Mouse (Mus musculus): ENCODE data around the gene Tns1. TPM values are rescaled to one million over a fixed set of nuclear protein-coding genes. Genes with fewer than 3 reads are reported as not detected.

Tns1 gene
- polyA plus RNA-seq, 1 experiment from 2014 or later = 137 TPM

DNA sequence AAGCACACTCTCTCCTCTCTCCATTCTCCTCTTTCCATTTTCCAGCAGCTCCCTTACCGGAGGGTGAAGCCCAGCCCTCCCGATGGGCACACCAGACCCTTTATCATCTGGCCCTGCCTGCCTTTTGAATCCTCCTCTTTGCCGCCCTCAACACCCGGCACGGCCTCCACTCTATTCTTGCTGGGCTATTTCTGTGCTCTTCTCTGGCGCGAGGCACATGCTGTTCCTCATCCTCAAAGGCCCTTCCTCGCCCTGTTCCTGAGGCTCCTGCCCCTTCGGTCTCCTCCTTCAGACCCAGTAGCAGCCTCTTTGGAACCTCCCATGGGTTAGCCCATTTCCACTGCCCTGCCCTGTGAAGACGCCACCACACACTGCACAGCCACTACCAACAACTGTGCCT lies 164.5 kb downstream of the Tns1 start:
- H3K9me3 ChIP-seq (ENCODE audit: control insufficient read depth, low read length) = no peaks in the 10 kb centered on the region
- H3K4me1 ChIP-seq (replicated peaks; ENCODE audit: control insufficient read depth, insufficient read depth, low read length) = peaks cover 89% of the 10 kb centered on the region
- H3K4me2 ChIP-seq (ENCODE audit: low read depth, low read length) = peak overlapping the region; percentile 11; the same call in 1 of the 2 replicates
- no peaks in the 10 kb centered on the region for H3K27me3 ChIP-seq (ENCODE audit: control insufficient read depth, insufficient read depth, low read depth, low read length)
- peak overlapping the region; percentile 21 for H3K27ac ChIP-seq (ENCODE audit: low read length)
- WGBS = 74% methylated on average over 10 of the region's 10 CpGs
- H3K9ac ChIP-seq (ENCODE audit: low read length) = peak overlapping the region; percentile 18
- no peak for ATAC-seq (ENCODE audit: low read depth)
- H3K4me3 ChIP-seq (ENCODE audit: low read length) = no peak overlapping the region
- 0 out of 2 replicates have a peak, but pooled peaks cover 3% of the 10 kb centered on the region for H3K36me3 ChIP-seq (ENCODE audit: control insufficient read depth, insufficient read depth, low read length)

DNA sequence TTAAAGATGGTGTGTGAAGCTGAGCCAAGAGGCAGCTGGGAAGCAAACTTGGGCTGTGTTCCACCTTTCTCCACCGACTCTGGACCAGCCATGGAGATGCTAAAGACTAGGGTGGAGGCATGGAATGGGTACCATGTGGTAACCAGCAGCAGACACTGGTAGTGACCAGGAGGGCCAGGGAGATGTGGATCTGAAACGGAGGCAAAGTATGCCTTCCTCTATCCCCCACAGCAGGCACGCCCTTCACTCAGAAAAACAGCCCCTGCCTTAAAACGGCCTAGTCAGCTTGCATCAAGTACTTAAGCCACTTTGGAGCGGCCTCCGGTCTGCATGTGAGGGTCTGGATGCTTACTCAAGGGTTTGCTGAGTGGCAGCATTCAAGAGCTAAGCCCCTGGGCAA lies 164.9 kb downstream of the Tns1 start:
- Histone ChIP-seq H3K4me1 (replicated peaks; ENCODE audit: control insufficient read depth, insufficient read depth, low read length) (peaks cover 89% of the 10 kb centered on the region), H3K9ac (ENCODE audit: low read length) (peak overlapping the region; percentile 11; the same call in 1 of the 2 replicates), H3K27ac (ENCODE audit: low read length) (peak overlapping the region; percentile 21), H3K4me3 (ENCODE audit: low read length) (no peak overlapping the region), H3K4me2 (ENCODE audit: low read depth, low read length) (peak overlapping the region; percentile 11; the same call in 1 of the 2 replicates), H3K27me3 (ENCODE audit: control insufficient read depth, insufficient read depth, low read depth, low read length) (no peaks in the 10 kb centered on the region), H3K36me3 (ENCODE audit: control insufficient read depth, insufficient read depth, low read length) (0 out of 2 replicates have a peak, but pooled peaks cover 3% of the 10 kb centered on the region), H3K9me3 (ENCODE audit: control insufficient read depth, low read length) (no peaks in the 10 kb centered on the region)
- 58% methylated on average over 6 of the region's 6 CpGs for WGBS
- no peak for ATAC-seq (ENCODE audit: low read depth)

- Histone ChIP-seq H3K27ac (ENCODE audit: low read length) (peak overlapping the region; percentile 21), H3K4me1 (replicated peaks; ENCODE audit: control insufficient read depth, insufficient read depth, low read length) (peaks cover 85% of the 10 kb centered on the region), H3K9me3 (ENCODE audit: control insufficient read depth, low read length) (no peaks in the 10 kb centered on the region), H3K4me3 (ENCODE audit: low read length) (no peak overlapping the region), H3K27me3 (ENCODE audit: control insufficient read depth, insufficient read depth, low read depth, low read length) (no peaks in the 10 kb centered on the region), H3K36me3 (ENCODE audit: control insufficient read depth, insufficient read depth, low read length) (peaks cover 6% of the 10 kb centered on the region), H3K4me2 (ENCODE audit: low read depth, low read length) (no peak overlapping the region), H3K9ac (ENCODE audit: low read length) (0 out of 2 replicates have a peak overlapping the region, but pooled peaks have one; percentile 8)
- WGBS = 45% methylated on average over 9 of the region's 9 CpGs
- no peak for ATAC-seq (ENCODE audit: low read depth)
These were observed 165.9 kb downstream of the Tns1 start for GRCm38 (mm10) chr1:73958210-73958983.

GRCm38 (mm10) chr1:73957428-73957827 lies 166.8 kb downstream of the Tns1 start:
- Histone ChIP-seq H3K4me1 (replicated peaks; ENCODE audit: control insufficient read depth, insufficient read depth, low read length) (peaks cover 77% of the 10 kb centered on the region), H3K9me3 (ENCODE audit: control insufficient read depth, low read length) (no peaks in the 10 kb centered on the region), H3K9ac (ENCODE audit: low read length) (no peak overlapping the region), H3K27ac (ENCODE audit: low read length) (peak overlapping the region; percentile 21; the same call in 1 of the 2 replicates), H3K27me3 (ENCODE audit: control insufficient read depth, insufficient read depth, low read depth, low read length) (no peaks in the 10 kb centered on the region), H3K4me3 (ENCODE audit: low read length) (no peak overlapping the region), H3K4me2 (ENCODE audit: low read depth, low read length) (no peak overlapping the region), H3K36me3 (ENCODE audit: control insufficient read depth, insufficient read depth, low read length) (peaks cover 15% of the 10 kb centered on the region)
- ATAC-seq (ENCODE audit: low read depth) = no peak
- 66% methylated on average over 4 of the region's 4 CpGs for WGBS

DNA sequence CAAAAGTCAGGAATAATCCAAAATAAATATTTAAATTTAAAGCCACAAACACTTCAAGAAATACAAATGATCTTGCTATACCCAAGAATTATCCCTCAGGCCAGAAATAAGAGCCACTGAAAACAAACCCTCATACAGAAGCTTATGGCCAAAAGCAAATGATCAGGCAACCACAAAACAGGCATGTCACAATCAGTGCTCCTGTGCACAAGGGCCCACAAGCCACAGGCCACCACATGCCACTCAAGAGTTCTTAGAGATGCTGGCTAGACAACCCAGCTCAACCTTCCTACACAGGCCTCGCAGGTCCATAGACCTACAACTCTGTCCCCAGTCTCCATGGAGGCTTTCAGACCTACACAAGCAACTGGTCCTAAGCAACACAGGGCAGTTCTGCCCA lies 167.9 kb downstream of the Tns1 start:
- no peaks in the 10 kb centered on the region for H3K9me3 ChIP-seq (ENCODE audit: control insufficient read depth, low read length)
- peaks cover 20% of the 10 kb centered on the region for H3K36me3 ChIP-seq (ENCODE audit: control insufficient read depth, insufficient read depth, low read length)
- no peak for ATAC-seq (ENCODE audit: low read depth)
- H3K27me3 ChIP-seq (ENCODE audit: control insufficient read depth, insufficient read depth, low read depth, low read length) = no peaks in the 10 kb centered on the region
- H3K9ac ChIP-seq (ENCODE audit: low read length) = no peak overlapping the region
- peaks cover 66% of the 10 kb centered on the region for H3K4me1 ChIP-seq (replicated peaks; ENCODE audit: control insufficient read depth, insufficient read depth, low read length)
- H3K4me3 ChIP-seq (ENCODE audit: low read length) = no peak overlapping the region
- H3K27ac ChIP-seq (ENCODE audit: low read length) = peak overlapping the region; percentile 85
- 67% methylated on average over 1 of the region's 1 CpGs for WGBS
- H3K4me2 ChIP-seq (ENCODE audit: low read depth, low read length) = no peak overlapping the region

DNA sequence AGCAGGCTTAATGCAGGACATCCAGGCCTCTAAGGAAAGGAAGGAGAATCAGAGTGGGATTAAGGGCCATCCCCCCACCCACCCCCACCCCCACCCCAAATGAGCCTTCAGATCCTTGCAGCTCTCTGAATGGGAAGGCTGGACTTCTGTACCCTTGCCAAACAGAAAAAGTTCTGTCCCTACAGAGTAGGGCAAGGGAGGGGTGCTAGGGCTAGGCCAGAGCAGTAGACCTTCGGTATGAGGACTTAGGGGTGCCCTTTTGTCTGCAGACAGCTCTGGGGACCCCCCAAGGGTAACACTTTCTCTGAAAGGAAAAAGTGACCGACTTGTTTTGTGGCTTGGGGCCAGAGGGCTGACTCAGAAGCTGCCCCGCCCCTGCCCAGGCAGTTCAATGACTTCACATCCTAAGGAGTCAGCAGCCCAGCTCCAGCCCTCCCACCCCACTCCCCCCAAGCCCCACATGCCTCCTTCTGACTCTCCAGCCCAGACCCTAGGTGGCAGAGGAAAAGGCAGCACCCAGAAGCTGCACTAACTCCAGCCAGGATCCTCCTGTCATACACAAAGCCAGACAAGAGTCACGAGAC lies 168.9 kb downstream of the Tns1 start:
- peak; percentile 70 for ATAC-seq (ENCODE audit: low read depth)

GRCm38 (mm10) chr1:73954614-73955013 lies 169.6 kb downstream of the Tns1 start:
- Histone ChIP-seq H3K36me3 (ENCODE audit: control insufficient read depth, insufficient read depth, low read length) (peaks cover 23% of the 10 kb centered on the region), H3K9ac (ENCODE audit: low read length) (no peak overlapping the region), H3K9me3 (ENCODE audit: control insufficient read depth, low read length) (no peaks in the 10 kb centered on the region), H3K4me3 (ENCODE audit: low read length) (no peak overlapping the region), H3K27me3 (ENCODE audit: control insufficient read depth, insufficient read depth, low read depth, low read length) (no peaks in the 10 kb centered on the region), H3K4me2 (ENCODE audit: low read depth, low read length) (no peak overlapping the region), H3K4me1 (replicated peaks; ENCODE audit: control insufficient read depth, insufficient read depth, low read length) (peaks cover 58% of the 10 kb centered on the region), H3K27ac (ENCODE audit: low read length) (peak overlapping the region; percentile 85)
- peak; percentile 37 for ATAC-seq (ENCODE audit: low read depth)
- 19% methylated on average over 4 of the region's 4 CpGs for WGBS

More for the DNA sequence above, 168.9 kb downstream of the Tns1 start:
- Histone ChIP-seq H3K27me3 (ENCODE audit: control insufficient read depth, insufficient read depth, low read depth, low read length) (no peaks in the 10 kb centered on the region), H3K27ac (ENCODE audit: low read length) (peak overlapping the region; percentile 85), H3K9ac (ENCODE audit: low read length) (peak overlapping the region; percentile 22; the same call in 1 of the 2 replicates), H3K4me2 (ENCODE audit: low read depth, low read length) (0 out of 2 replicates have a peak overlapping the region, but pooled peaks have one; percentile 17), H3K36me3 (ENCODE audit: control insufficient read depth, insufficient read depth, low read length) (peaks cover 20% of the 10 kb centered on the region), H3K4me3 (ENCODE audit: low read length) (no peak overlapping the region), H3K4me1 (replicated peaks; ENCODE audit: control insufficient read depth, insufficient read depth, low read length) (peaks cover 62% of the 10 kb centered on the region), H3K9me3 (ENCODE audit: control insufficient read depth, low read length) (no peaks in the 10 kb centered on the region)
- WGBS = 9% methylated on average over 4 of the region's 4 CpGs

DNA sequence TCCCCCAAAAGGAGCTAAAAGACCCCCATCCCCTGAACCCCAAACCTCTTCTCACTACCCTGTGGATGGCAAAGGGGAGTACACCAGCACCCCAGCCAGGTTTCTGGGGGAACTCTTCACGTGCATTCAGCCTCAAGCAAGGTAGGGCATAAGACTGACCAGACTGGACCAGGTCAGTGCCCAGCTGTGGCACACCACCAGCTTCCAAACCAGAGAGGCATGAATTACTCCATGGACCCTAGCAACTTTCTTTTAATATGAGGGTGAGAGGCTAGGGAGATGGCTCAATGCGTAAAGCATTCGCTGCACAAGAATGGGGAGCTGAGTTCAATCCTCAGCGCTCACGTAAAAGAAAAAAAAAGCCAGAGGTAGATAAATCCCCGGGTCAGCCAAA lies 170.2 kb downstream of the Tns1 start:
- no peak for ATAC-seq (ENCODE audit: low read depth)
- H3K36me3 ChIP-seq (ENCODE audit: control insufficient read depth, insufficient read depth, low read length) = peaks cover 23% of the 10 kb centered on the region
- no peak overlapping the region for H3K27ac ChIP-seq (ENCODE audit: low read length)
- no peak overlapping the region for H3K9ac ChIP-seq (ENCODE audit: low read length)
- no peaks in the 10 kb centered on the region for H3K9me3 ChIP-seq (ENCODE audit: control insufficient read depth, low read length)
- H3K4me1 ChIP-seq (replicated peaks; ENCODE audit: control insufficient read depth, insufficient read depth, low read length) = peaks cover 52% of the 10 kb centered on the region
- no peak overlapping the region for H3K4me3 ChIP-seq (ENCODE audit: low read length)
- H3K4me2 ChIP-seq (ENCODE audit: low read depth, low read length) = no peak overlapping the region
- H3K27me3 ChIP-seq (ENCODE audit: control insufficient read depth, insufficient read depth, low read depth, low read length) = no peaks in the 10 kb centered on the region
- 88% methylated on average over 6 of the region's 6 CpGs for WGBS

DNA sequence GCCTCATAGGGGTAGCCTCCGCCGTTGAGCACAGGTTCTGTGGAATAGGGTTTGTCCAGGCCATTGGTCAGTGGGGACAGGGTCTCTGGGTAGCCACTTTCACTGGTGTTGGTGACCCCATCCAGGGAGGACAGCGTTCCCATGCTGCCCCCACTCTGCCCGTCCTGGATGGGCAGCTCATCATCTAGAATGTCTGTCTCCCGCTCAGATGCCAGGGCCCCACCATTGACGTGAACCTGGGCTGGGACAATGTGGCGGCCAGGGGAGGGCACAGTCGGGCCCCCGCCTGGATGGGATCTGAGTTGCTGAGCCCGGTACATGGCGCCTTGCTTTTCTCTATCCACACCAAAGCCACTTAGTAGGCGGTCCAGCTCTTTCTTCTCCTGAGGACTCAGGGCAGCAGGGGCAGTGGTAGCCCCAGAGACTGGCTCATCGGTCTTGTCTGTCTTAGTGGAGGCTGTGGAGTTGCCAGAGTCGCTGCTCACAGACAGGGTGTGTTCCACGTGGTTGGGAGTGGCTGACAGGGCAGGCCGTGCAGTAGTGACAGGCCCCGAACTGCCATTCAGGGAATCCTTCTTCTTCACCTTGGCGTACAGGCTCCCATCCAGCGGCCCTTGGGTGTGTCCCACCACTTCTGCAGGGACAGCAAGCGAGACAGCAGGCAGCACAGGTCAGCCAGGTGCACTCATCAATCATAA lies 170.8 kb downstream of the Tns1 start:
- Histone ChIP-seq H3K27ac (ENCODE audit: low read length) (no peak overlapping the region), H3K36me3 (ENCODE audit: control insufficient read depth, insufficient read depth, low read length) (peaks cover 23% of the 10 kb centered on the region), H3K4me3 (ENCODE audit: low read length) (no peak overlapping the region), H3K4me1 (replicated peaks; ENCODE audit: control insufficient read depth, insufficient read depth, low read length) (peaks cover 47% of the 10 kb centered on the region), H3K9ac (ENCODE audit: low read length) (no peak overlapping the region), H3K4me2 (ENCODE audit: low read depth, low read length) (no peak overlapping the region), H3K9me3 (ENCODE audit: control insufficient read depth, low read length) (no peaks in the 10 kb centered on the region), H3K27me3 (ENCODE audit: control insufficient read depth, insufficient read depth, low read depth, low read length) (no peaks in the 10 kb centered on the region)
- WGBS = 87% methylated on average over 20 of the region's 20 CpGs
- ATAC-seq (ENCODE audit: low read depth) = no peak
